Mouse (Mus musculus): ENCODE measurements around the gene P4hb.

DNA sequence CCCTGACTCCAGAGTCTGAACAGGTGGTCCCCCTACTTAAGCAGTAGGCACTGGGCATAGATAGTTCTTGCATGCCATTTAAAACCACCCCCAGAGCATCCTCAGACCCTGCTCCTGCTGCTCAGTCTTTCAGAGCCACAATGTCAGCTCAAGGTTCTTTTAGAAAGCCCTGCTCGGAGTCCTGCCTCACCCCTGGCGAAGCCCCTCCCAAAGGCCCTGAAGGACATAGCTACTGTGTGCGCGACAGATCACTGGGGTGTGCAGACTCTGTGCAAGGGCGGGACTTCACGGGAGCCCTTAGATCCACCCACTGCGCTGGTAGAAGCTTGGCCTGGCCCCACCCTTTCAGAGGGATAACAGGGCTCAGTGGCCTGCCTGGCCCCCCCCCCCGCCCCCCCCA lies 36.2 kb upstream of the P4hb start:
- no peak for TF ChIP-seq CTCF (IDR thresholded peaks at IDR 0.05; ENCODE audit: borderline replicate concordance, insufficient read depth, low read depth, low read length)
- no peak for TF ChIP-seq POLR2A (IDR thresholded peaks at IDR 0.05; ENCODE audit: borderline replicate concordance, insufficient read depth, low read length)

Measured in cerebellum, adult 2 months (tissue).